Mouse (Mus musculus): ENCODE results near the gene Rapgef4. TPM values are rescaled to one million over a fixed set of nuclear protein-coding genes. Genes with fewer than 3 reads are reported as not detected.
A peak's percentile ranks its signal among the peaks of the same experiment; 100 is the strongest.

Rapgef4 gene
- polyA plus RNA-seq, 1 experiment = 0.08 TPM

- Histone ChIP-seq H3K36me3 (ENCODE audit: control insufficient read depth, insufficient read depth) (no peaks in the 10 kb centered on the region), H3K79me3 (ENCODE audit: low read depth) (no peaks in the 10 kb centered on the region), H3K27me3 (ENCODE audit: control insufficient read depth, insufficient read depth, insufficient read length) (peaks cover 9% of the 10 kb centered on the region), H3K4me3 (ENCODE audit: insufficient read depth, poor library complexity, severe bottlenecking) (no peak overlapping the region), H3K79me2 (ENCODE audit: control insufficient read depth, insufficient read depth) (no peaks in the 10 kb centered on the region), H3ac (ENCODE audit: control insufficient read depth, insufficient read length, low read depth) (no peak overlapping the region)
- no peak for TF ChIP-seq MAX (IDR thresholded peaks at IDR 0.05)
- TF ChIP-seq USF1 (IDR thresholded peaks at IDR 0.05; ENCODE audit: low read depth) = no peak
- no peak for TF ChIP-seq CTCF (IDR thresholded peaks at IDR 0.05; ENCODE audit: control insufficient read depth, insufficient read depth, insufficient read length)
- no peak for TF ChIP-seq MYOG (IDR thresholded peaks at IDR 0.05; ENCODE audit: control insufficient read depth, extremely low read depth, insufficient read length)
- TF ChIP-seq FOSL1 (IDR thresholded peaks at IDR 0.05; ENCODE audit: insufficient read depth, low read length, poor library complexity, severe bottlenecking) = no peak
- TF ChIP-seq CEBPB (IDR thresholded peaks at IDR 0.05; ENCODE audit: low read depth) = no peak
- no peak for TF ChIP-seq MYOD1 (IDR thresholded peaks at IDR 0.05; ENCODE audit: control insufficient read depth, insufficient read length, low read depth)
These were observed 4.7 kb downstream of the Rapgef4 start for GRCm38 (mm10) chr2:71985730-71986129.

- H3K79me3 ChIP-seq (ENCODE audit: low read depth) = no peaks in the 10 kb centered on the region
- TF ChIP-seq MYOG (IDR thresholded peaks at IDR 0.05; ENCODE audit: control insufficient read depth, extremely low read depth, insufficient read length) (no peak), CEBPB (IDR thresholded peaks at IDR 0.05; ENCODE audit: low read depth) (no peak), MYOD1 (IDR thresholded peaks at IDR 0.05; ENCODE audit: control insufficient read depth, insufficient read length, low read depth) (no peak), MAX (IDR thresholded peaks at IDR 0.05) (no peak)
These were observed 5.3 kb downstream of the Rapgef4 start for GRCm38 (mm10) chr2:71986276-71986848.

GRCm38 (mm10) chr2:71988572-71988971 lies 7.5 kb downstream of the Rapgef4 start:
- no peaks in the 10 kb centered on the region for H3K79me3 ChIP-seq (ENCODE audit: low read depth)
- no peak overlapping the region for H3ac ChIP-seq (ENCODE audit: control insufficient read depth, insufficient read length, low read depth)
- TF ChIP-seq MYOD1 (IDR thresholded peaks at IDR 0.05; ENCODE audit: control insufficient read depth, insufficient read length, low read depth) (peak; percentile 51), USF1 (IDR thresholded peaks at IDR 0.05; ENCODE audit: low read depth) (peak; percentile 84), CEBPB (IDR thresholded peaks at IDR 0.05; ENCODE audit: low read depth) (no peak)
- no peaks in the 10 kb centered on the region for H3K36me3 ChIP-seq (ENCODE audit: control insufficient read depth, insufficient read depth)
- no peaks in the 10 kb centered on the region for H3K79me2 ChIP-seq (ENCODE audit: control insufficient read depth, insufficient read depth)
- H3K27me3 ChIP-seq (ENCODE audit: control insufficient read depth, insufficient read depth, insufficient read length) = peaks cover 3% of the 10 kb centered on the region
- no peak overlapping the region for H3K4me3 ChIP-seq (ENCODE audit: insufficient read depth, poor library complexity, severe bottlenecking)

More at GRCm38 (mm10) chr2:71986276-71986848, 5.3 kb downstream of the Rapgef4 start:
- Histone ChIP-seq H3K36me3 (ENCODE audit: control insufficient read depth, insufficient read depth) (no peaks in the 10 kb centered on the region), H3K4me3 (ENCODE audit: insufficient read depth, poor library complexity, severe bottlenecking) (no peak overlapping the region), H3ac (ENCODE audit: control insufficient read depth, insufficient read length, low read depth) (no peak overlapping the region), H3K27me3 (ENCODE audit: control insufficient read depth, insufficient read depth, insufficient read length) (peaks cover 3% of the 10 kb centered on the region), H3K79me2 (ENCODE audit: control insufficient read depth, insufficient read depth) (no peaks in the 10 kb centered on the region)

- H3K27me3 ChIP-seq (ENCODE audit: control insufficient read depth, insufficient read depth, insufficient read length) = peaks cover 6% of the 10 kb centered on the region
These were observed 11.1 kb downstream of the Rapgef4 start for GRCm38 (mm10) chr2:71992129-71992528.

GRCm38 (mm10) chr2:71993729-71994423 lies 12.8 kb downstream of the Rapgef4 start:
- peaks cover 3% of the 10 kb centered on the region for H3K27me3 ChIP-seq (ENCODE audit: control insufficient read depth, insufficient read depth, insufficient read length)
- no peak overlapping the region for H3ac ChIP-seq (ENCODE audit: control insufficient read depth, insufficient read length, low read depth)
- no peak overlapping the region for H3K4me3 ChIP-seq (ENCODE audit: insufficient read depth, poor library complexity, severe bottlenecking)
- no peaks in the 10 kb centered on the region for H3K79me3 ChIP-seq (ENCODE audit: low read depth)
- no peaks in the 10 kb centered on the region for H3K36me3 ChIP-seq (ENCODE audit: control insufficient read depth, insufficient read depth)
- TF ChIP-seq FOSL1 (IDR thresholded peaks at IDR 0.05; ENCODE audit: insufficient read depth, low read length, poor library complexity, severe bottlenecking) (no peak), MYOD1 (IDR thresholded peaks at IDR 0.05; ENCODE audit: control insufficient read depth, insufficient read length, low read depth) (no peak), CTCF (IDR thresholded peaks at IDR 0.05; ENCODE audit: control insufficient read depth, insufficient read depth, insufficient read length) (no peak), MYOG (IDR thresholded peaks at IDR 0.05; ENCODE audit: control insufficient read depth, extremely low read depth, insufficient read length) (no peak), MAX (IDR thresholded peaks at IDR 0.05) (no peak)
- no peaks in the 10 kb centered on the region for H3K79me2 ChIP-seq (ENCODE audit: control insufficient read depth, insufficient read depth)

More at GRCm38 (mm10) chr2:71992129-71992528, 11.1 kb downstream of the Rapgef4 start:
- H3K36me3 ChIP-seq (ENCODE audit: control insufficient read depth, insufficient read depth) = no peaks in the 10 kb centered on the region
- TF ChIP-seq MYOG (IDR thresholded peaks at IDR 0.05; ENCODE audit: control insufficient read depth, extremely low read depth, insufficient read length) = no peak
- no peak overlapping the region for H3ac ChIP-seq (ENCODE audit: control insufficient read depth, insufficient read length, low read depth)
- H3K4me3 ChIP-seq (ENCODE audit: insufficient read depth, poor library complexity, severe bottlenecking) = no peak overlapping the region
- H3K79me3 ChIP-seq (ENCODE audit: low read depth) = no peaks in the 10 kb centered on the region
- H3K79me2 ChIP-seq (ENCODE audit: control insufficient read depth, insufficient read depth) = no peaks in the 10 kb centered on the region

- H3K27me3 ChIP-seq (ENCODE audit: control insufficient read depth, insufficient read depth, insufficient read length) = peaks cover 3% of the 10 kb centered on the region
- no peaks in the 10 kb centered on the region for H3K79me3 ChIP-seq (ENCODE audit: low read depth)
- no peaks in the 10 kb centered on the region for H3K79me2 ChIP-seq (ENCODE audit: control insufficient read depth, insufficient read depth)
- TF ChIP-seq USF1 (IDR thresholded peaks at IDR 0.05; ENCODE audit: low read depth) (no peak), MYOG (IDR thresholded peaks at IDR 0.05; ENCODE audit: control insufficient read depth, extremely low read depth, insufficient read length) (no peak), CTCF (IDR thresholded peaks at IDR 0.05; ENCODE audit: control insufficient read depth, insufficient read depth, insufficient read length) (no peak), CEBPB (IDR thresholded peaks at IDR 0.05; ENCODE audit: low read depth) (no peak), FOSL1 (IDR thresholded peaks at IDR 0.05; ENCODE audit: insufficient read depth, low read length, poor library complexity, severe bottlenecking) (no peak), MAX (IDR thresholded peaks at IDR 0.05) (no peak), MYOD1 (IDR thresholded peaks at IDR 0.05; ENCODE audit: control insufficient read depth, insufficient read length, low read depth) (no peak)
- no peak overlapping the region for H3K4me3 ChIP-seq (ENCODE audit: insufficient read depth, poor library complexity, severe bottlenecking)
- no peak overlapping the region for H3ac ChIP-seq (ENCODE audit: control insufficient read depth, insufficient read length, low read depth)
- no peaks in the 10 kb centered on the region for H3K36me3 ChIP-seq (ENCODE audit: control insufficient read depth, insufficient read depth)
These were observed 17.5 kb downstream of the Rapgef4 start for GRCm38 (mm10) chr2:71998531-71998930.
